Mouse (Mus musculus) C2C12 (cell line): ENCODE results near the gene Trim45. TPM values are rescaled to one million over a fixed set of nuclear protein-coding genes. Genes with fewer than 3 reads are reported as not detected.

Experiments
- H3K27me3 ChIP-seq: one replicate; pipeline ENCODE4 v1.6.1; 2011; ENCODE audit not compliant: control insufficient read depth, insufficient read depth, insufficient read length
- H3K36me3 ChIP-seq: one replicate; pipeline ENCODE4 v1.6.1; 2011; ENCODE audit not compliant: control insufficient read depth, insufficient read depth
- H3K4me3 ChIP-seq: one replicate; pipeline ENCODE4 v1.5.1; 2011; ENCODE audit warnings: mild to moderate bottlenecking, control low read depth; ENCODE audit not compliant: poor library complexity, insufficient read depth, severe bottlenecking
- H3K79me2 ChIP-seq: one replicate; pipeline ENCODE4 v1.6.1; 2011; ENCODE audit not compliant: control insufficient read depth, insufficient read depth
- H3K79me3 ChIP-seq: one replicate; pipeline ENCODE4 v1.6.1; 2011; ENCODE audit warnings: low read depth, control low read depth
- H3ac ChIP-seq: one replicate; pipeline ENCODE3; 2011; ENCODE audit warnings: low read depth; ENCODE audit not compliant: control insufficient read depth, insufficient read length
- CEBPB ChIP-seq: IDR thresholded peaks from one replicate; pipeline ENCODE4 v1.6.1; 2011; ENCODE audit warnings: low read depth, mild to moderate bottlenecking, control low read depth, moderate library complexity
- CTCF ChIP-seq: IDR thresholded peaks from one replicate; pipeline ENCODE4 v1.5.1; 2011; ENCODE audit not compliant: control insufficient read depth, insufficient read depth, insufficient read length
- FOSL1 ChIP-seq: IDR thresholded peaks from one replicate; pipeline ENCODE4 v1.8.0; 2011; ENCODE audit warnings: mild to moderate bottlenecking, low read length; ENCODE audit not compliant: poor library complexity, insufficient read depth, severe bottlenecking
- MAX ChIP-seq: IDR thresholded peaks from one replicate; pipeline ENCODE4 v1.6.1; 2011; ENCODE audit warnings: mild to moderate bottlenecking, control low read depth
- MYOD1 ChIP-seq: IDR thresholded peaks from one replicate; pipeline ENCODE4 v1.6.1; 2011; ENCODE audit warnings: low read depth; ENCODE audit not compliant: control insufficient read depth, insufficient read length
- MYOG ChIP-seq: IDR thresholded peaks from one replicate; pipeline ENCODE4 v1.6.1; 2011; ENCODE audit not compliant: control insufficient read depth, insufficient read length; ENCODE audit errors: extremely low read depth
- USF1 ChIP-seq: IDR thresholded peaks from one replicate; pipeline ENCODE4 v1.6.1; 2011; ENCODE audit warnings: low read depth, mild to moderate bottlenecking, control low read depth, moderate library complexity
- polyA plus RNA-seq: library from polyadenylated mRNA; unstranded; fragments of >200 nt; fragmentation: generic; extraction: Trizol; gene quantifications from one replicate; pipeline ENCODE4 v1.2.1, GENCODE M21; 2012; ENCODE audit warnings: missing spikeins

Trim45 gene
- polyA plus RNA-seq, 1 experiment = 3.6 TPM

DNA sequence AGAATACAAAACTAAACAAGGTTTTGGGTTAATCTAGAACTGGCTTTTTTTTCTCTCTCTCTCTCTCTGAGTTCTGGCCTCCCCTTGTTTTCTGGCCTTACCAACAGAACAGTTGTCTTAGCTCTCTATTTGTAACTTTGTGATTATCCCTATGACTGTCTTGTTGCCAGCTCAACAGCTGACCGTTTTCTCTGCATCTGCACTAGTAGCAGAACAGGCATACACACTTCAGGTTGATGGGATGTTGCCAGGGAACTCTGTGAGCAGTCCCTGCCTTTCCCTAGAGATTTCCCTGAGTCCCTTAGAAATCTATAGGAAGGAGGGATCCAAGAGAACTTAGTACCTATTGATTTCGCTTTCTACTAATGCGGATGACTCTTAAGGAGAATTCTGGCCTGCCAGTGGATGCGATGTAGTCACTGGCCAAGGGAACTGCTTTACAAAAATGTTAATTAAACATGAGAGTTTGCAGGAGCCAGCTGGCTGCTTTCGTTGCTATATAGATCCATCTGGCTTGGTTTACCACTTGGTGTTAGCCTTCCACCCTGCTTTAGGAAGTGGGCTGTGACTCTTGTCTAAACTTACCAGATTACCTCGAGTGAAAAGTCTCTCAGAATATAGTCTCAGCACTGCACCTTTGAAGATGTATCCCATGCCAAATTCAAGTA, 2.2 kb downstream of the Trim45 start:
- Histone ChIP-seq H3K4me3 (no peak overlapping the region), H3K79me3 (no peaks in the 10 kb centered on the region), H3K27me3 (no peaks in the 10 kb centered on the region), H3ac (no peak overlapping the region), H3K36me3 (no peaks in the 10 kb centered on the region), H3K79me2 (no peaks in the 10 kb centered on the region)
- TF ChIP-seq USF1 (no peak), CTCF (no peak), CEBPB (no peak), FOSL1 (no peak), MYOD1 (no peak), MAX (no peak), MYOG (no peak)

DNA sequence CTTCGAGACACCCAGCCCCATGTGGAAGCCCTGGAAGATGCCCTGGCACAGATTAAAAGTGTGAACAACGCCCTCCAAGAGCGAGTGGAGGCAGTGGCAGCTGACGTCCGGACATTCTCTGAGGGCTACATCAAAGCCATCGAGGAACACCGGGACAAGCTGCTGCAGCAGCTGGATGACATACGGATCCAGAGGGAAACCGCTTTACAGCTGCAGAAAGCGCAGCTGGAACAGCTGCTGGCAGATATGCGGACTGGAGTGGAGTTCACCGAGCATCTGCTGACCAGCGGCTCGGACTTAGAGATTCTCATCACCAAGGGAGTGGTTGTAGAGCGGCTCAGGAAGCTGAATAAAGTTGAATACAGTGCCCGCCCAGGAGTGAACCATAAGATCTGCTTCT, 3.2 kb downstream of the Trim45 start:
- Histone ChIP-seq H3K79me2 (no peaks in the 10 kb centered on the region), H3K36me3 (no peaks in the 10 kb centered on the region), H3K27me3 (no peaks in the 10 kb centered on the region), H3K4me3 (no peak overlapping the region), H3ac (no peak overlapping the region), H3K79me3 (no peaks in the 10 kb centered on the region)
- TF ChIP-seq MAX (no peak), FOSL1 (no peak), USF1 (no peak), CEBPB (no peak), MYOD1 (no peak), CTCF (no peak), MYOG (no peak)

DNA sequence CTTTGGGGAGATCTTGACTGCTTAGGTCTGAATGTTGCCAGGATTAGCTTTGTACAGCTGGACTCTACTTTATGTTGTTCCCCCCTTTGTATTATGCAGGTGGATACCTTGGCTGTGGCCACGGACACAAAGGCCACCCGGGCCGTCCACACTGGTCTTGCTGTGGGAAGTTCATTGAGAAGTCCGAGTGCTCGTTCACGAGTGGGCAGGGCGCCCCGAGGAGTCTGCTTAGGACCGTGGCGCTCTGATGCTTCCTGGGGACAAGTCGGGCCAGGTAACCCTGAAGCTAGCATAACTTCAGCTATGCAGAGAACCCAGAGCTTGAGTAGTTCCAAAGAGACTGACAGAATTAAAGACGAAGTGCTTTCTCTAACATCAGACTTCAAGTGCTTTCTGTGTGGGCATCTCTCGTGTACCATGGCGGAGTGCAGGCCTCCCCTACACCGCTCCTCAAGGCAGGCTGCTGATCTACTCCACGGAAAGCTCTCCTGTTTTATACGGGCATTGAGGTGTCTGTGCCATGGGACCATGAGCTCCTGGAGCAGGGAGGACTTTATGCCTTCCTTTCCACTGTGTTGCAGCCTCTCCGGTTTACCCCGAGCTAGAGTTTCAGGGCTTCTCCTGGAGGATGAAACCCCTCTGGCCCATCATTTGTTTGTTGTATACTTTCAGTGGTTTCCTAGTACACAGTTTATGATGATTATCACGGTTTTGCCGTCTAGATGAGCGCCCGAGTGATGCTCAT, 9.5 kb downstream of the Trim45 start:
- H3ac ChIP-seq = no peak overlapping the region
- H3K36me3 ChIP-seq = peaks cover 5% of the 10 kb centered on the region
- TF ChIP-seq MYOG (no peak), MAX (no peak)
- H3K4me3 ChIP-seq = no peak overlapping the region
- H3K79me3 ChIP-seq = no peaks in the 10 kb centered on the region
- no peaks in the 10 kb centered on the region for H3K27me3 ChIP-seq
- H3K79me2 ChIP-seq = no peaks in the 10 kb centered on the region

- H3K36me3 ChIP-seq = peaks cover 5% of the 10 kb centered on the region
- no peak for TF ChIP-seq MAX
- no peak for TF ChIP-seq USF1
- no peak for TF ChIP-seq CEBPB
- no peak for TF ChIP-seq FOSL1
- H3ac ChIP-seq = no peak overlapping the region
- H3K27me3 ChIP-seq = no peaks in the 10 kb centered on the region
- H3K79me2 ChIP-seq = no peaks in the 10 kb centered on the region
- no peak overlapping the region for H3K4me3 ChIP-seq
- no peaks in the 10 kb centered on the region for H3K79me3 ChIP-seq
Measured at GRCm38 (mm10) chr3:100932077-100932944, 10.3 kb downstream of the Trim45 start.

DNA sequence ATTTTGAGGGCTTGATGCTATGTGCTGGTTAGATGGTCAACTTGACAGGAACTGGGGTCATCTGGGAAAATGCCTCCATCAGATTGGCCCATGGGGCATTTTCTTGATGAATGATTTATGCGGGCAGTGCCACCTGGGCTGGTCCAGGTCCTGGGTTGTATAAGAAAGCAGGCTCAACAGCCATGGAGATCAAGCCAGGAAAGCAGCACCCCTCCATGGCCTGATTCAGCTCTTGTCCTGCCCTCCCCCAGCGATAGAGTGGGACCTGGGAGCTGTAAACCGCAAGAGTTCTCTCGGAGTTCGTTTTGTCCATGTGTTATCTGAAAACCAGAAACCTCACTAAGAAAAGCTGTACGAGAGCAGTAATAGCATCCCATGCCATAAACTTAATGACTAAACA, 13.5 kb downstream of the Trim45 start:
- H3K27me3 ChIP-seq = no peaks in the 10 kb centered on the region
- no peaks in the 10 kb centered on the region for H3K79me2 ChIP-seq
- no peak for TF ChIP-seq MYOG
- TF ChIP-seq CTCF = no peak
- no peak for TF ChIP-seq MYOD1
- no peak for TF ChIP-seq CEBPB
- no peak for TF ChIP-seq USF1
- TF ChIP-seq FOSL1 = no peak
- no peak for TF ChIP-seq MAX
- no peaks in the 10 kb centered on the region for H3K79me3 ChIP-seq
- peaks cover 32% of the 10 kb centered on the region for H3K36me3 ChIP-seq
- no peak overlapping the region for H3K4me3 ChIP-seq
- no peak overlapping the region for H3ac ChIP-seq

DNA sequence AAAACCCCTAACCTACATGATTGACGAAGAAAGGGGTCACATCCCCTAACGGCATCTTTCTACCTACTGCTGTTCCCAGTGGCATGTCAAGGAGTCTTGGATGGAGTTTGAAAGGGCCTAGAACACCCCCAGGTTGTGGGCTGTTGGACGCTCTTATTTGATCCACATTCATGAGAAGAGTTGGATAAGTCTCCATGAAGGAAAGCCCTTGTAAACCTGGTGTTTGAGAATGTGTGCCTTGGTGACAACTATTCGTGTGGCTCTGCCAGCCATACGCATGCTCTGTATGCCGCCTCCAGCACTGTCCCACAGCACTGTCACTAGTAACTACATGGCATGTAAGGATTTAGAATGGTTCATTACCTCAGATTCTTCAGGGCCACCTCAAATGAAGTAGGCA, 14.2 kb downstream of the Trim45 start:
- Histone ChIP-seq H3K79me2 (no peaks in the 10 kb centered on the region), H3K4me3 (no peak overlapping the region), H3K79me3 (no peaks in the 10 kb centered on the region), H3K36me3 (peaks cover 35% of the 10 kb centered on the region), H3K27me3 (no peaks in the 10 kb centered on the region), H3ac (no peak overlapping the region)
- no peak for TF ChIP-seq CTCF
- TF ChIP-seq MYOG = no peak
- no peak for TF ChIP-seq USF1
- no peak for TF ChIP-seq CEBPB
- no peak for TF ChIP-seq MYOD1
